Mouse (Mus musculus) adrenal gland, postnatal 0 days (tissue): ENCODE results near the gene Sh2b1. TPM values are rescaled to one million over a fixed set of nuclear protein-coding genes. Genes with fewer than 3 reads are reported as not detected.

Source experiments
- polyA plus RNA-seq: library from polyadenylated mRNA; unstranded; fragments of >200 nt; fragmentation: Nextera tagmentation; extraction: Ambion mirVana; gene quantifications from 2 replicates; pipeline ENCODE4 v1.2.1, GENCODE M21; 2015

Gene Sh2b1
- 29.9 and 34.6 TPM in 2 replicates for polyA plus RNA-seq

GRCm38 (mm10) chr7:126474993-126475581 is at the start of gene Sh2b1:
Gene Sh2b1 (minus strand): TSS chr7:126475424.

GRCm38 (mm10) chr7:126503273-126503878 is 28.2 kb upstream of the Sh2b1 start, which contains the start of gene Atxn2l:
Gene Atxn2l (minus strand): TSS chr7:126503437.

GRCm38 (mm10) chr7:126487052-126487483 is 11.8 kb upstream of the Sh2b1 start, which contains the start of gene Tufm:
Gene Tufm (plus strand): TSS chr7:126487361.

DNA sequence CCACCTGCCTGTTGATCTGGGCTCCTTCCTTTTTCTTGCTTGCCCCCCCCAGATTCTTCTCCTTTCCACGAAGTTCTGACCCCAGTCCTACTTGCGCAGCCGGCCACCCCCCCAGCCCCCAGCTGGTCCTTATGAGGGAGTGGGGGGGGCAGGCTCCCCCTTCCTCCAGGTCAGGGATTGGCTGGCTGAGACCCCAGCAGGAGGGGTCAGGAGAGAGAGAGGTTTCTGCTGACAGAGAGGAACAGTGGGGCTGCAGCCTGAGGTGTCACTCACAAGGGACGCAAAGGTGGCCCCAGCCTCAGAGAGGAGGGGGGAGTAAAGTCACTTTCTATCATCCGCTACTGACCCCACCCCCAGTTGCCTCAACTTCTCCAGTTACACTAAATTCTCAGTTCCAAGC is 12.2 kb downstream of the Sh2b1 start, which contains the start of gene Atp2a1:
Gene Atp2a1 (minus strand): TSS at position 105 of the 400 bp plus-strand sequence.

DNA sequence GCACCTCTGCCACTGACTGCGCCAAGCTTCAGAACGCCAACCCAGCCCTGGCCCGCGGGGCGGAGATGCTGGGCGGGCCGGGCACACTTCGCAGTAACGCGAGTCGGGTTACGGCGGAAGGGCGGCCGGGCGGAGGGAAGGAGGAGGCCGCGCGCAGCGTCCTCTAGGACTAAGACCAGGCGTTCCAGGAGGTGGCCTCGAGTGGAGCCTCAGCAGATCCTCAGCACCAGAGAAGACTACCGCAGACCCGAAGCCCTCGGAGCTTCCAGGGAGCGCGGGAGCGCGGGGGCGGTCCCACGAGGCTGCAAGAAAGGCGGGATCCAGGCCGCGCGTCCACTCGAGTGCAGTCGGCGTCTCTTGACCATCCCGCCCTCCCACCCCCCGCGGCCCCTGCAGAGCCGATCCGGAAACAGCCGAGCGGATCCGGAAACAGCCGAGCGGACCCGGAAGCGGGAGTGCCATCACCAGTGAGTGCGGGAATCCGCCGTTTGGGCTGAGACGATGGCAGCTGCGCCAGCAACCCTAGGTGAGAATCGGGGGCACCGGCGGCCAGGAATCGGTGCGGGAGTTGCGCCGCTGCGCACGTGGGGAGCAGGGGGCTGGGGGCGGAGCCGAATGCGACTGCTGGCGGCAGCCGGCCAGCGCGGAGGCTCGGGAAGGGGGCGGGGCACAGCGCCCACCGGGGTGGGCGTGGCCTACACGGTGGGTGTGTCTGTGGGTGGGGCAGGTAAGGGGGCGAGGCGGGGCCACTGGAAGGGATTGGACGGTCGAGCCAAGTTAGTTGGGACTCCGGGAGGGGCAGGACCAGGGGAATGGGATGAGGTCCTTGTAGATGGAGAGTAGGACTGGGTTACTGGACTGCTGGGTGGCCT is 46.4 kb downstream of the Sh2b1 start, which contains the start of gene Rabep2:
Gene Rabep2 (plus strand): TSS at position 129 of the 872 bp plus-strand sequence.

Other genes starting within 250 kb of the Sh2b1 start
- 19.5 and 27.7 TPM in 2 replicates for gene Sbk1, start 202.8 kb downstream of the Sh2b1 start, polyA plus RNA-seq
- 1.2 and 1.6 TPM in 2 replicates for gene Lat, start 105.9 kb downstream of the Sh2b1 start, polyA plus RNA-seq
- 35.3 and 41.7 TPM in 2 replicates for gene Spns1, start 98.0 kb downstream of the Sh2b1 start, polyA plus RNA-seq
- 1.8 and 1.9 TPM in 2 replicates for gene Nfatc2ip, start 78.7 kb downstream of the Sh2b1 start, polyA plus RNA-seq
- 0.88 and 1.1 TPM in 2 replicates for gene Cd19, start 60.5 kb downstream of the Sh2b1 start, polyA plus RNA-seq
- 26.7 and 56.7 TPM in 2 replicates for gene Rabep2, start 46.7 kb downstream of the Sh2b1 start, polyA plus RNA-seq
- gene Atp2a1, start 12.3 kb downstream of the Sh2b1 start, polyA plus RNA-seq, result 2.9 and 14.1 TPM in 2 replicates
- gene Tufm, start 11.9 kb upstream of the Sh2b1 start, polyA plus RNA-seq, result 52.7 and 111 TPM in 2 replicates
- gene Atxn2l, start 28.0 kb upstream of the Sh2b1 start, polyA plus RNA-seq, result 31.8 and 38.3 TPM in 2 replicates
- gene Eif3c, start 91.0 kb upstream of the Sh2b1 start, polyA plus RNA-seq, result 124 and 159 TPM in 2 replicates
- gene Apobr, start 109.5 kb upstream of the Sh2b1 start, polyA plus RNA-seq, result 0.87 and 1.9 TPM in 2 replicates
- 18.2 and 21.2 TPM in 2 replicates for gene Cln3, start 110.4 kb upstream of the Sh2b1 start, polyA plus RNA-seq
- gene Il27, start 119.5 kb upstream of the Sh2b1 start, polyA plus RNA-seq, result not detected in 2 replicates
- 25.1 and 37.7 TPM in 2 replicates for gene Nupr1, start 155.4 kb upstream of the Sh2b1 start, polyA plus RNA-seq
- gene Sgf29, start 173.9 kb upstream of the Sh2b1 start, polyA plus RNA-seq, result 21.8 and 29.0 TPM in 2 replicates
- 41.3 and 56.5 TPM in 2 replicates for gene Sult1a1, start 201.0 kb upstream of the Sh2b1 start, polyA plus RNA-seq
- 164 and 213 TPM in 2 replicates for gene Bola2, start 220.0 kb upstream of the Sh2b1 start, polyA plus RNA-seq
- gene Slx1b, start 220.4 kb upstream of the Sh2b1 start, polyA plus RNA-seq, result 7.1 and 8.3 TPM in 2 replicates
- 30.5 and 42.8 TPM in 2 replicates for gene Coro1a, start 232.4 kb upstream of the Sh2b1 start, polyA plus RNA-seq